Mouse (Mus musculus) forebrain, embryonic 15.5 days (tissue): Measurements from ENCODE around the gene Rassf9. TPM values are rescaled to one million over a fixed set of nuclear protein-coding genes. Genes with fewer than 3 reads are reported as not detected.

Experiments used
- ATAC-seq: fragments of 200-750 bp; cut with Nextera tagmentation; replicated peaks from 2 replicates; pipeline ENCODE4 v1.8.0; 2017; ENCODE audit warnings: mild to moderate bottlenecking, moderate TSS enrichment, moderate library complexity
- H3K27ac ChIP-seq: fragments of 300-500 bp; sonication (generic); replicated peaks from 2 replicates; pipeline ENCODE4 v1.5.1; 2015; ENCODE audit warnings: mild to moderate bottlenecking, inconsistent platforms
- H3K27me3 ChIP-seq: fragments of 300-500 bp; sonication (generic); 2 replicates; pipeline ENCODE4 v1.6.1; 2015; ENCODE audit warnings: inconsistent platforms
- H3K36me3 ChIP-seq: fragments of 300-500 bp; sonication (generic); 2 replicates; pipeline ENCODE4 v1.6.1; 2015; ENCODE audit warnings: mild to moderate bottlenecking, inconsistent platforms
- H3K4me1 ChIP-seq: fragments of 300-500 bp; sonication (generic); 2 replicates; pipeline ENCODE4 v1.6.1; 2015; ENCODE audit warnings: inconsistent platforms
- H3K4me2 ChIP-seq: fragments of 300-500 bp; sonication (generic); replicated peaks from 2 replicates; pipeline ENCODE4 v1.6.1; 2015; ENCODE audit warnings: mild to moderate bottlenecking, inconsistent platforms
- H3K4me3 ChIP-seq: fragments of 300-500 bp; sonication (generic); 2 replicates; pipeline ENCODE4 v1.5.1; 2015; ENCODE audit warnings: mild to moderate bottlenecking, inconsistent platforms
- H3K9ac ChIP-seq: fragments of 300-500 bp; sonication (generic); replicated peaks from 2 replicates; pipeline ENCODE4 v1.6.1; 2015; ENCODE audit warnings: mild to moderate bottlenecking, inconsistent platforms
- H3K9me3 ChIP-seq: fragments of 300-500 bp; sonication (generic); 2 replicates; pipeline ENCODE4 v1.6.1; 2016; ENCODE audit warnings: inconsistent platforms
- WGBS: fragments of 180-500 bp; shearing (Covaris S2); methylation state at CpG from one replicate; pipeline ENCODE4 v1.1.7; 2015; ENCODE audit warnings: mixed read lengths; 5-methylcytosine and 5-hydroxymethylcytosine counted together
- polyA plus RNA-seq: library from polyadenylated mRNA; unstranded; fragments of >200 nt; fragmentation: Nextera tagmentation; extraction: Ambion mirVana; gene quantifications from 2 replicates; pipeline ENCODE4 v1.2.1, GENCODE M21; 2015

The Rassf9 gene
- polyA plus RNA-seq, result 1.2 and 2.2 TPM in 2 replicates

DNA sequence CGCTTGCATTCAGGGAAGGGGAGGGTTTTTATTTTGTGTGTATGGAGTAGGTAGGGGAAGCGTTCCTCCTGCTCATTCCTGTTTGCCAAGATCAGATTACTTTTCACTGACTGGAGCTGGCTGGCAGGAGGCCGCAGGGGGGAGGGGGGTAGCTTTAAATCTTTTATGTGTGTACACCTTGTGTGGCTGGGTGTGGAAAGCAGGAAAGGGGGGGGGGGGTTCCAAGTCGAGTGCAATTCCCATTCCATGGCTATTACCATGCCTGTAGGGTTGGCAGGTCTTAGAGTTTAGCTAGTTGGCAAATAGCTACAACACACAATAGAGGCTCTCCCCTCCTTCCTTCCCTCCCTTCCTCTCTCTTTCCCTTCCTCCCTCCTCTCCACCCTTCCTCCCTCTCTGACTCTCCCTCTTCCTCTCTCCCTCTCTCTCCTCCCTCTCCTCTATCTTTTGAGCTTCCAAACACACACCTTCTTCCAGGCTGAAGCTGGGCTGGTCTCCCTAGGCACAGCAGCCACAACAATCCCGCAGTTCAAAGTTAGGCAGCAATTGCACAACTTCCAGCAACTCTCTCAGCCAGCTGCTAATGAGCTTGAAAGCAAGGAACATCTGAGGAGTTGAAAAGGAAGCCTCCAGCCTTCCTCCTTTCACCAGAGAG is at the start of gene Rassf9:
Rassf9 (plus strand) TSS at position 416 of the 655 bp plus-strand sequence.
- H3K27me3 ChIP-seq, result no peaks in the 10 kb centered on the region
- WGBS, result 9% methylated on average over 5 of the region's 5 CpGs
- H3K9ac ChIP-seq, result no peak within 1 kb of the TSS
- peak; percentile 85 for ATAC-seq
- no peaks in the 10 kb centered on the region for H3K36me3 ChIP-seq
- no peak within 1 kb of the TSS for H3K27ac ChIP-seq
- no peaks in the 10 kb centered on the region for H3K9me3 ChIP-seq
- no peak within 1 kb of the TSS for H3K4me3 ChIP-seq
- peaks cover 7% of the 10 kb centered on the region; the same call in 1 of the 2 replicates for H3K4me1 ChIP-seq
- no peak within 1 kb of the TSS for H3K4me2 ChIP-seq

DNA sequence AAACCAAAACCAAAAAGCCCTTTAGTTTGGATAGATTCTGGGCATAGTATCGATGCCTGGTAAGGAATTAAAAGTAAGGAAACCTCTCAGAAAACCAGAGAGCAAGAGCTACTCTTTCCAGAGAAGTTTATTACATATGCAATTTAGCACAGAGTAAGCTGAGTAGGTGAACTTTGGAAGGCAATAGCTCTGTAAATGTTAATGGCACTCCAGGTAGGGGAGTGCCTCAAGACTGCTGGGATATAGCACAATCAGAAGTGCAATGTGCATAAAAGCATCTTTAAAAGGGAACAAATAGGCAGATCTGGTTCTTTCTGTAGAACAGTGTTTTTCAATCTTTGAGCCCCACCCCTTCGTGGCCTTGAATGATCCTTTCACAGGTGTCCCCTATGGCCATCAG is 42.6 kb upstream of the Rassf9 start:
- ATAC-seq, result no peak
- Histone ChIP-seq H3K27me3 (no peaks in the 10 kb centered on the region), H3K9ac (no peak overlapping the region), H3K27ac (no peak overlapping the region), H3K9me3 (no peaks in the 10 kb centered on the region), H3K4me2 (no peak overlapping the region), H3K4me1 (no peaks in the 10 kb centered on the region), H3K4me3 (no peak overlapping the region), H3K36me3 (no peaks in the 10 kb centered on the region)
- whole genome bisulfite sequencing, result 91% methylated on average over 2 of the region's 2 CpGs

DNA sequence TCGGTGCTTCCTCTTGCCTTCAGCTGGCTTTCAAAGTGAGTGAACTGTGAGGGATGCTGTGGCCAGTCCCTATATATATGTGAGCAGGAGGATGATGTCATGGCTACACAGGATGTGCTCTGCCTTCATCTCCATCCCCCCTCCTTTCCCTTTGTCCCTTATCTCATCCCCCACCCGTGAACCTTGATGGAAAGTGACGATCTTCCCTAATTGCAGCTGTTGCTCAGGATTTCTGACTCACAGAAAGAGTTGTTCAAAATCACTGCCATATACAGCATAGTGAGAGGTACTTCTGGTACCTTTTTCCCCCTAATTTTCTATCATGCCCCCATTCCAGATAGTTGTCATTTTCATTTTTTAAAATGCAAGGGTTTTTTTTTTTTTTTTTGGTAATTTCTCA is 21.6 kb upstream of the Rassf9 start, which contains the start of gene Nts:
Nts (minus strand) TSS at position 101 of the 400 bp plus-strand sequence.
- Histone ChIP-seq H3K4me2 (no peak within 1 kb of the TSS), H3K27ac (no peak within 1 kb of the TSS), H3K36me3 (no peaks in the 10 kb centered on the region), H3K4me3 (no peak within 1 kb of the TSS), H3K4me1 (no peaks in the 10 kb centered on the region), H3K27me3 (no peaks in the 10 kb centered on the region), H3K9me3 (no peaks in the 10 kb centered on the region), H3K9ac (no peak within 1 kb of the TSS)
- 30% methylated on average over 3 of the region's 3 CpGs for WGBS
- ATAC-seq, result no peak

DNA sequence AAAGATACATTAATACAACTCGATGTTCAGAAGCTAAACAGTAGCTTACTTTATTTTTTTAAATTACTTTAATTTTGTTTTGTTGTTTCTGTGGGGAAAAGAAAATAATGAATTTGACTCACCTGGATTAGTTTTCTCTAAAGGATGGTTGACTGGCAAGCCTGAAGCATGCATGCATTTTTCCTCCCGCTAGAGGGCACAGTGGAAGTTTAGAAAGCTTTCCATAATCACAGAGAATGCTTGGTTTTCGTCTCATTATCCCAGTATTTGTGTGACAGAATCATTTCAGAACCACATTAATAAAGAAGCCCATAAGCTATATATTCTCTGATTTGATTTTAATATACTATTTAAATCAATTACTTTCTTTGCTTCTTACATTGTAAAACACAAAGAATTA is 20.2 kb upstream of the Rassf9 start:
- H3K9ac ChIP-seq, result no peak overlapping the region
- 11% methylated on average over 3 of the region's 3 CpGs for WGBS
- no peak overlapping the region for H3K4me3 ChIP-seq
- H3K27ac ChIP-seq, result no peak overlapping the region
- H3K4me1 ChIP-seq, result no peaks in the 10 kb centered on the region
- no peaks in the 10 kb centered on the region for H3K36me3 ChIP-seq
- ATAC-seq, result no peak
- no peaks in the 10 kb centered on the region for H3K27me3 ChIP-seq
- H3K4me2 ChIP-seq, result no peak overlapping the region
- H3K9me3 ChIP-seq, result no peaks in the 10 kb centered on the region

DNA sequence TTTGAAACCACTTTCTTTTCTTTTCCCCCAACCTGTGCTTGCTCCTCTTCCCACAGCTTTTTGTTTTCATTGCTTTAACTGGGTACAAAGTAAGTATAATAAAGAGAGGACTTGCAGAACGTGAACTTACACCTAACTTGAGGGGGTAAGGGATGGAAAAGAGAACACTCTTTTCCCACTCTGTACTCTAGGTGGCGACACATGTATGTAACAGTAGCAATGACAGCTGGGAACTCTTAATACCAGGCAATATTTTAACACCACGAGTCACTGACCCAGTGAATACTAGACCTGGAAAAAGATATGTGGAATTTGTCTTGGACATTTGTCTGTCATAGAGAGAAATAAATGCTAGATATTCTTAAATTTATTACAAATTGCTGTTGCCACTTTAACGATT is 13.3 kb upstream of the Rassf9 start:
- no peak overlapping the region for H3K4me3 ChIP-seq
- H3K9me3 ChIP-seq, result no peaks in the 10 kb centered on the region
- H3K36me3 ChIP-seq, result no peaks in the 10 kb centered on the region
- H3K27ac ChIP-seq, result no peak overlapping the region
- no peaks in the 10 kb centered on the region for H3K4me1 ChIP-seq
- ATAC-seq, result 0 out of 2 replicates have a peak, but pooled peaks have one; percentile 38
- no peaks in the 10 kb centered on the region for H3K27me3 ChIP-seq
- 31% methylated on average over 4 of the region's 4 CpGs for WGBS
- no peak overlapping the region for H3K4me2 ChIP-seq
- H3K9ac ChIP-seq, result no peak overlapping the region

DNA sequence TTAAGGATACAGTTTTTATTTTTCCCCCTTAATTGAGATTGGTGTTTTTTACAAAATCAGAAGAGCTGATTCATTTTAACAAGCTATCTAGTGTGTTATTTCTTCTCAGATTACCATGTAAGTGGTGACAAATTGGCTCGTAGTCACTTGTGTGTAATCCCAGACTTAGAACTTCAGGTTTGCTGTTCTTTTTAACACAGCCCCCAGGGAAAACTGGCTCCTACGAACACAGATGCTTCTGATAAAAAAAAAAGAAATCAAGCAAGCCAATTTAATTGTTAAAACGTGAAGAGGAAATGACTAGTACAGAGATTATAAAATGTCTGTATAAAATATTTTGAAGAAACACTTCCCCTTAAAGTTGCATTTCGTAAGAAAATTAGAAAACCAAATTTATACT is 4.6 kb upstream of the Rassf9 start:
- 65% methylated on average over 4 of the region's 4 CpGs for WGBS
- no peak overlapping the region for H3K4me2 ChIP-seq
- H3K27me3 ChIP-seq, result no peaks in the 10 kb centered on the region
- no peak overlapping the region for H3K27ac ChIP-seq
- no peaks in the 10 kb centered on the region for H3K36me3 ChIP-seq
- H3K4me3 ChIP-seq, result no peak overlapping the region
- peaks cover 7% of the 10 kb centered on the region; the same call in 1 of the 2 replicates for H3K4me1 ChIP-seq
- H3K9ac ChIP-seq, result no peak overlapping the region
- ATAC-seq, result no peak
- no peaks in the 10 kb centered on the region for H3K9me3 ChIP-seq

DNA sequence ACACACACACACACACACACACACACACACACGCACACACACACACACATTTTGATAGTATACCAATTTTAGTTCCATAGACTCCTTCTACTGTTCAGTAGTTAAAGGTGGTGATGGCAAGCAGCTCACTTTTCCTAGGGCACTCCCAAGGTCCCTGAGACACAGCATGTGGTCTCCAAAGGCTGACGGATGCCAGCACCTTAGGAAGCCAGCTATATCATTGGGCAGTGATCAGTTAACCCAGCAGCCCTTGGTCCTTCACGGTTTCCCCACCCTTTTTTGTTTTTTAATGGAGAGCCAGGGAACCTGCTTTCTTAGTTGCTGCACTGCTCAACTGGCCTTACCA is 588 bp upstream of the Rassf9 start:
- no peaks in the 10 kb centered on the region for H3K9me3 ChIP-seq
- no peak overlapping the region for H3K4me2 ChIP-seq
- H3K4me3 ChIP-seq, result no peak overlapping the region
- 32% methylated on average over 3 of the region's 3 CpGs for WGBS
- H3K27me3 ChIP-seq, result no peaks in the 10 kb centered on the region
- no peak overlapping the region for H3K27ac ChIP-seq
- peaks cover 7% of the 10 kb centered on the region; the same call in 1 of the 2 replicates for H3K4me1 ChIP-seq
- ATAC-seq, result no peak; the same call in 1 of the 2 replicates
- no peak overlapping the region for H3K9ac ChIP-seq
- H3K36me3 ChIP-seq, result no peaks in the 10 kb centered on the region

DNA sequence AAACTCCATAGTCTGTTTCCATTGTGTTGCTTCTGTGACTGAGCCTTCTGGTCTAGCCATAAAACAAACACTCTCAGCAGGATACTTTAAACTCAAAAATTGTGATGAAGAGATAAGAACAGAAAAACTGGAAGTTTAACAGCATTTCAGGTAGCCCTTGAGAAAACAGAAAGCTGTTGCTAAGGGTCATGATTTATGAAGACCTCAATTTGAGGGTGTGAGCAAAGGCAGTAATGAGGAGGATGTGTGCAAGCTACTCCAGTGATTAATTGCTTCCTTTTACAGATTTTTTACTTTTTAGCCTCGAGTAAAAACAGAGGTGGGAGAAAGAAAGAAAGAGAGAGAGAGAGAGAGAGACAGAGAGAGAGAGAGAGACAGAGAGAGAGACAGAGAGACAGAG is 2.1 kb downstream of the Rassf9 start:
- H3K4me1 ChIP-seq, result peaks cover 7% of the 10 kb centered on the region; the same call in 1 of the 2 replicates
- H3K27me3 ChIP-seq, result no peaks in the 10 kb centered on the region
- H3K27ac ChIP-seq, result no peak overlapping the region
- no peaks in the 10 kb centered on the region for H3K36me3 ChIP-seq
- no peaks in the 10 kb centered on the region for H3K9me3 ChIP-seq
- no peak overlapping the region for H3K4me3 ChIP-seq
- no peak overlapping the region for H3K4me2 ChIP-seq
- ATAC-seq, result no peak
- WGBS, result 26% methylated on average over 1 of the region's 1 CpGs
- H3K9ac ChIP-seq, result no peak overlapping the region

DNA sequence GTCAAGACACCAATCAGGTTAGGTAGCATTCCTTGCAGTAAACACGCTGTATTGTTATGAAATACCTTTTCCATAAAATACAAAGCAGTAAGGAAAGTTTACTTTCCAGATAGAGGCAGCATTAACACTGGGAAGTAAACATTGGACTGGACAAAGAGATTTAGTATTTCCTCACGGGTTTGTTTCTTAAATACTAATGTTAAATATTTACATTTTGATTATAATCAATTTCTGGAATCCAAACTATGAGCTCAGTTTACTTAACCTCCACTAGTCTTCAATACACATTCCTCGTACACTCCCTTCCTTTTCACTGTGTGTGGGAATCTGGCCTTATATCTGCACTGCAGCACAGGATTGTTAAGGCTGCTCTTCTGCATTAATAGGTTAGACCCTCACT is 15.9 kb downstream of the Rassf9 start:
- Histone ChIP-seq H3K9me3 (no peaks in the 10 kb centered on the region), H3K4me2 (no peak overlapping the region), H3K27ac (no peak overlapping the region), H3K4me3 (no peak overlapping the region), H3K27me3 (no peaks in the 10 kb centered on the region), H3K4me1 (no peaks in the 10 kb centered on the region), H3K9ac (no peak overlapping the region), H3K36me3 (no peaks in the 10 kb centered on the region)
- 85% methylated on average over 3 of the region's 3 CpGs for WGBS
- ATAC-seq, result no peak

DNA sequence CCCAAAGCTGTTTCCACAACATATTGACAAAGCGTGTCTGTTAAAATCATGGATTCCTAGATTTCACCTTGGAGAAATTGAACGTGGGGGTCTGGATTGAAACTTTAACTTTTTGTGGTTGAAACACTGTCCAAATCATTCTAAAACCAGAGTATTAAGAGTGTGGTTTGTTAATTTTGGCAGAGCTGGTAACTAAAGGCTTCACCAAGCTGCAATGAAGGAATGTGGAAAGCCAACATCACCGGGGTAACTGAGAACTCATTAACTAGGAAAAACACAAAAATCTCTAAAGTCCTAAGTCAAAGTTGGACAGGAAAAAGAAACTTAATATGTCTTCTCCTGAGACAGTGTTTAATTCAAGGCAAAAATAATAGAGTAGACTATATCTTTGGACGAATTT is 41.9 kb downstream of the Rassf9 start:
- H3K27ac ChIP-seq, result no peak overlapping the region
- H3K9ac ChIP-seq, result no peak overlapping the region
- no peak overlapping the region for H3K4me3 ChIP-seq
- H3K4me2 ChIP-seq, result no peak overlapping the region
- no peaks in the 10 kb centered on the region for H3K27me3 ChIP-seq
- H3K36me3 ChIP-seq, result no peaks in the 10 kb centered on the region
- WGBS, result 73% methylated on average over 4 of the region's 4 CpGs
- no peak for ATAC-seq
- no peaks in the 10 kb centered on the region for H3K4me1 ChIP-seq
- no peaks in the 10 kb centered on the region for H3K9me3 ChIP-seq

DNA sequence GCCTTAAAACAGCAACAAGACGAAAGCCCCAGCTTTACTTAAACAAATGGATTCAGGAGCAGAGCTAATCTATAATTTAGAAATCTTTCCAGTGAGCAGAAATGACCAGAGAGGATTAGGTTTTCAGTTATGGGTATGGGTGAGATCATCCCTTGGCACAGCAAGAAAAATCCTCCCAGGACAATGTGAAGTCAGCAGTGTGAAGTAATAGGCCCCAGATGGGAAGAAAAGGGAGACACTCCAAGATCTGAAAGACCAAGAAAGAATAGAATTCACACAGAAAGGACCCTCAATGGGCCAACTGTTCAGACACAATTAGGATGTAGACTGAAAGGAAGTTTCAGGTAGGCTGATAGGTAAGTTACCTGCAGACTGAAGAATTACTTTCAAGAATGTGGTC is 50.5 kb downstream of the Rassf9 start:
- ATAC-seq, result no peak
- no peaks in the 10 kb centered on the region for H3K36me3 ChIP-seq
- 45% methylated on average over 1 of the region's 1 CpGs for WGBS

DNA sequence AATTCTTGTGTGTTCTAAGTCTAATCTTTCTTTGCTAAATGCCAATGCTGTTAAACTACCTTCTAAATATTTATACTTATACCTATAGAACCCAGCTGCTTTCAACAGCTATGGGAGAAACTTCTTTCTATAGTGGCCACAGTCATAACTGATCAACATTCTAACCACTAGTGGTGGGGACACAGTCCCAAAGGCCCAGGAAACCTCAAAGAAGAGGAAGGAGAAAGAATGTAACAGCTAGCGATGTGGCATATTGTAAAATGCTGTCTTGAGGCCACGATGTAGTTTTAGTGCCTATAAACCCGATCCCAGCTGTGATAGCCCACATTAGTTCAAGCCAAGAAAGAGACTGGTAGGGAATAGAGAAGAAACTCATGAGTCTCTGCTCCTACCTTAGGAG is 65.9 kb downstream of the Rassf9 start:
- Histone ChIP-seq H3K4me3 (no peak overlapping the region), H3K27me3 (no peaks in the 10 kb centered on the region), H3K4me2 (no peak overlapping the region), H3K4me1 (no peaks in the 10 kb centered on the region), H3K36me3 (no peaks in the 10 kb centered on the region), H3K9me3 (no peaks in the 10 kb centered on the region), H3K27ac (no peak overlapping the region), H3K9ac (no peak overlapping the region)
- ATAC-seq, result no peak
- 97% methylated on average over 3 of the region's 3 CpGs for WGBS

More for the DNA sequence above, 50.5 kb downstream of the Rassf9 start:
- no peaks in the 10 kb centered on the region for H3K9me3 ChIP-seq
- H3K4me2 ChIP-seq, result no peak overlapping the region
- H3K4me1 ChIP-seq, result no peaks in the 10 kb centered on the region
- no peaks in the 10 kb centered on the region for H3K27me3 ChIP-seq
- H3K9ac ChIP-seq, result no peak overlapping the region
- no peak overlapping the region for H3K27ac ChIP-seq
- H3K4me3 ChIP-seq, result no peak overlapping the region

DNA sequence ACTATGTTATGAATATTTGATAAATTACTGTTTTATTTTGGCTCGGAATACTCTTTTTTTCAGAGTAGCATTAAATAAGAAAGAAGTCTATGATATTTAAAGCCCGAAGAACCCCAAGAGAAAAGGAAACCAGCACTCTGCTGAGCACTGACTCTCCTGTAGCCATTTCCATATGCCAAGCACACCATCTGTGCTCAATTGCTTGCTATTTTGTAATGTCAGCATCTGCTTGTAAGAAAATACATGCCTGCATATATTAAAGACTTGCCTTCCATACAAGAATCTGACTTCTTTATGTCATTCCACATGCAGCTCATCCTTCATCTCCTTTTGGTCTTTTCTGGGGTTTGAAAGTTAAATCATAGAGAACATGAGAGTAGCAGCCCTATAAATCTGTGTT is 82.3 kb downstream of the Rassf9 start:
- no peak overlapping the region for H3K4me3 ChIP-seq
- WGBS, result 60% methylated on average over 2 of the region's 2 CpGs
- peak; percentile 88 for ATAC-seq

More for the DNA sequence above, 82.3 kb downstream of the Rassf9 start:
- Histone ChIP-seq H3K27me3 (no peaks in the 10 kb centered on the region), H3K4me1 (no peaks in the 10 kb centered on the region), H3K9me3 (no peaks in the 10 kb centered on the region), H3K36me3 (no peaks in the 10 kb centered on the region), H3K27ac (0 out of 2 replicates have a peak overlapping the region, but pooled peaks have one; percentile 15), H3K4me2 (no peak overlapping the region), H3K9ac (no peak overlapping the region)
